ENCODE assay signal across 25 mouse cellular contexts in the genomic region with DNA sequence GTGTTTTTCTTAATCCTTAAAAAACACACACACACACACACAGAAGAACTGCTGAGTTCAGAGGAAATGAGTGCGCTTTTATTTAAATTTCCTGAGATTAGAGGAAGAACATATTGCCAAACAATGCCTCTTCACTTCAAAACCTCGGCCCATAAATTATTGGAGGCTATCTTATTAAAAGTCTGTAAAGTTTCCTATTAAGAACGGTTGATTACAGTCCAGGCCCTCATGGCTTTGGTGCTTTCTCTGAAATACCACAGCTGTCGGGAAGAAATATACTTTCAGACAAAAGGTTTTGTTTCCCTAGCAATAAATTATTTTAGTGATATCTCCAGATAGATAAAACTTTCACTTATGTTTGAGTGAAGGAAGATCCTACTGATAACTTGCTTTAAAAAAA. TPM values are rescaled to one million over a fixed set of nuclear protein-coding genes. Genes with fewer than 3 reads are reported as not detected.
DNase-seq lines count a peak whose midpoint lies in the region; ATAC-seq and TF ChIP-seq lines count a peak whose summit lies in the region.
"Had no signal": no experiment of that assay in that cellular context is flagged by ENCODE, and none has a peak within 500 bp of the region (broad histone marks: within the 10 kb centered on the region; RNA-seq: fewer than 3 reads in every experiment).

No protein-coding gene starts in this region.

- H3K9me3 ChIP-seq in kidney, postnatal 0 days (replicated peaks; ENCODE audit: low read length) = no peaks in the 10 kb centered on the region
- H3K9me3 ChIP-seq: embryonic facial prominence, embryonic 13.5 days; forebrain, embryonic 12.5 days; heart, embryonic 15.5 days; hindbrain, embryonic 10.5 days; hindbrain, embryonic 15.5 days had no signal

- no peak overlapping the region for H3K9ac ChIP-seq in kidney, postnatal 0 days (ENCODE audit: low read depth, low read length)
- H3K9ac ChIP-seq: embryonic facial prominence, embryonic 13.5 days; forebrain, embryonic 12.5 days; heart, embryonic 15.5 days; hindbrain, embryonic 15.5 days had no signal

- TF ChIP-seq CTCF in kidney, postnatal 0 days (IDR thresholded peaks at IDR 0.05; ENCODE audit: low read depth) = no peak

- H3K27ac ChIP-seq in kidney, postnatal 0 days = no peak overlapping the region
- H3K27ac ChIP-seq: embryonic facial prominence, embryonic 13.5 days; forebrain, embryonic 12.5 days; heart, adult 2 months; heart, embryonic 15.5 days; hindbrain, embryonic 10.5 days; hindbrain, embryonic 15.5 days had no signal

- no peaks in the 10 kb centered on the region for H3K36me3 ChIP-seq in kidney, postnatal 0 days (ENCODE audit: insufficient read depth, low read length)
- H3K36me3 ChIP-seq: embryonic facial prominence, embryonic 13.5 days; forebrain, embryonic 12.5 days; heart, embryonic 15.5 days; hindbrain, embryonic 10.5 days; hindbrain, embryonic 15.5 days had no signal

- H3K4me3 ChIP-seq in kidney, postnatal 0 days (replicated peaks; ENCODE audit: low read depth, low read length) = no peak overlapping the region
- H3K4me3 ChIP-seq: embryonic facial prominence, embryonic 13.5 days; forebrain, embryonic 12.5 days; heart, adult 2 months; heart, embryonic 15.5 days; hindbrain, embryonic 10.5 days; hindbrain, embryonic 15.5 days had no signal

- H3K4me2 ChIP-seq in kidney, postnatal 0 days (ENCODE audit: low read length) = no peak overlapping the region
- H3K4me2 ChIP-seq: embryonic facial prominence, embryonic 13.5 days; forebrain, embryonic 12.5 days; heart, embryonic 11.5 days; heart, embryonic 15.5 days; hindbrain, embryonic 15.5 days had no signal

- H3K27me3 ChIP-seq in kidney, postnatal 0 days (ENCODE audit: insufficient read depth, low read length) = no peaks in the 10 kb centered on the region
- H3K27me3 ChIP-seq: CH12.LX; embryonic facial prominence, embryonic 13.5 days; forebrain, embryonic 12.5 days; heart, embryonic 15.5 days; hindbrain, embryonic 15.5 days; Patski had no signal

- H3K4me1 ChIP-seq in kidney, postnatal 0 days (replicated peaks; ENCODE audit: insufficient read depth, low read length) = no peaks in the 10 kb centered on the region
- H3K4me1 ChIP-seq: embryonic facial prominence, embryonic 13.5 days; forebrain, embryonic 12.5 days; heart, embryonic 15.5 days; hindbrain, embryonic 15.5 days had no signal

- peak; percentile 17 for DNase-seq in kidney, adult 9 months
- DNase-seq in kidney, postnatal 25 days = no peak
- DNase-seq in kidney, postnatal 0 days (ENCODE audit: low spot score) = peak; percentile 89
- DNase-seq in mesoderm, embryonic 11.5 days (ENCODE audit: low read depth, low spot score) = peak; percentile 35
- DNase-seq in cerebellum, adult 11-12 months = no peak
- DNase-seq: adrenal gland, postnatal 14 days; cerebellum, adult 2 months; cerebellum, postnatal 10 days; gastrocnemius, postnatal 14 days; heart, adult 2 months; heart, postnatal 14 days had no signal

- 16% methylated on average over 4 of the region's 4 CpGs for WGBS in kidney, postnatal 0 days

- ATAC-seq in common myeloid progenitor, adult 5-6 weeks (replicated peaks; ENCODE audit: low read depth, poor library complexity, severe bottlenecking) = peak; percentile 39
- no peak for ATAC-seq in kidney, postnatal 0 days (replicated peaks; ENCODE audit: low FRiP score, low read depth)
- ATAC-seq: activated CD4-positive, CD25-positive, alpha-beta regulatory T cell, adult 4 months; forebrain, embryonic 16.5 days; Patski had no signal

RNA-seq across cellular contexts. Expression of a gene that starts 26.3 kb away (rescaled TPM):
- total RNA-seq in common myeloid progenitor, adult 5-6 weeks (2017) = 351 and 353 TPM in 2 replicates
- polyA plus RNA-seq in kidney, postnatal 0 days (2015; fragmentation: Nextera tagmentation; extraction: Ambion mirVana) = 401 and 416 TPM in 2 replicates

RNA-seq across cellular contexts. Expression of a gene that starts 48.7 kb away (rescaled TPM):
- not detected in 2 replicates for total RNA-seq in common myeloid progenitor, adult 5-6 weeks (2017)
- not detected in 2 replicates for polyA plus RNA-seq in kidney, postnatal 0 days (2015; fragmentation: Nextera tagmentation; extraction: Ambion mirVana)
- total RNA-seq: adrenal gland, adult 18-20 months; adrenal gland, postnatal 14 days; CH12.LX; gastrocnemius, postnatal 14 days; heart, adult 2 months; heart, postnatal 14 days had no signal
- polyA plus RNA-seq: activated CD4-positive, CD25-positive, alpha-beta regulatory T cell, adult 4 months; cerebellum, adult 2 months; embryonic facial prominence, embryonic 13.5 days; forebrain, embryonic 12.5 days; forebrain, embryonic 16.5 days; frontal cortex, adult 2 months; gonadal fat pad, adult 2 months; heart, adult 2 months; heart, embryonic 11.5 days; heart, embryonic 15.5 days; hindbrain, embryonic 10.5 days; hindbrain, embryonic 15.5 days; Patski had no signal

Comparison
In these comparisons a context has a peak if more than half of its experiments do, and no peak if none do; other contexts are left out.
1. DNase-seq: peak in kidney, adult 9 months (single experiment), kidney, postnatal 0 days (single experiment) and mesoderm, embryonic 11.5 days (single experiment); none in kidney, postnatal 25 days (0 of 2) and cerebellum, adult 11-12 months (single experiment).